Mouse (Mus musculus): Measurements from ENCODE around the gene Ankrd17.

DNA sequence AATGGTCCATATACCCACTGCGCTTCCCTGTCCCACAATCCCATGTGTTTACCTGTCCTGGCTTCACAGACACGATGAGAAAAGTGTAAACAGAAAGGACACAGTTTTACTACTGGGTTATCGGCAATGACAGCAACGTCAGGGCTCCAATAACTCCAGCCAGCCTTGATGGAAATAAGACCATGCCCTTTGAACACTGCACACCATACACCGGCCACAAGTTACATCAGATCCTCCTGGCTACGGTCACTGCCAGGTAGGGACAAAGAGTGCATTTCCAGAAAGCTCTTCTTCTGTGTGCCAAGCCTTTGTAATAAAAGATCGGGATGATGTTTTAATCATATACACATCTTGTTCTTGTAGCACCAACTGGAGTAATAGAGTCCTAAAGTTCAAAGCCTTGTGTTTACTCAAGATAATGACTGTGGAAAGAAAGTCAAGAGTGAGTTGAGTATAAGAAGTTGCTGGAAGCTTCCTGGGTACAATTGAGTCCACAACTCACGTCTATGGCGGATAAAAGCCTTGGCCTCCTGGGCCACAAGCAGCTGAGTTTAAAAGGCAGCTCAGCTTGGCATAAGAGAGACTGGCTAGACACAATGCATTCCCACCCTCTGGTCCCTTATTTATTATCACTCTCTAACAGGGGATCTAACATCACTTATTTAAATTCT, 163.8 kb downstream of the Ankrd17 start:
- TF ChIP-seq CTCF (IDR thresholded peaks at IDR 0.05; ENCODE audit: extremely low read depth, insufficient read length, insufficient replicate concordance, low read depth, low read length) (no peak), POLR2A (IDR thresholded peaks at IDR 0.05; ENCODE audit: low read depth, low read length) (no peak)
